Mouse (Mus musculus) neural tube, embryonic 15.5 days (tissue): ENCODE measurements around the gene Rnf19b. TPM values are rescaled to one million over a fixed set of nuclear protein-coding genes. Genes with fewer than 3 reads are reported as not detected.

Experiments
- ATAC-seq: fragments of 200-750 bp; cut with Nextera tagmentation; 2 replicates; pipeline ENCODE4 v1.8.0; 2017; ENCODE audit warnings: mild to moderate bottlenecking, moderate TSS enrichment, moderate library complexity; ENCODE audit not compliant: low FRiP score
- H3K27ac ChIP-seq: fragments of 300-500 bp; sonication (generic); replicated peaks from 2 replicates; pipeline ENCODE4 v1.5.1; 2015; ENCODE audit warnings: mild to moderate bottlenecking, inconsistent platforms
- H3K27me3 ChIP-seq: fragments of 300-500 bp; sonication (generic); replicated peaks from 2 replicates; pipeline ENCODE4 v1.6.1; 2015; ENCODE audit warnings: inconsistent platforms
- H3K36me3 ChIP-seq: fragments of 300-500 bp; sonication (generic); 2 replicates; pipeline ENCODE4 v1.6.1; 2015; ENCODE audit warnings: inconsistent platforms
- H3K4me1 ChIP-seq: fragments of 300-500 bp; sonication (generic); 2 replicates; pipeline ENCODE4 v1.6.1; 2015; ENCODE audit warnings: inconsistent platforms
- H3K4me2 ChIP-seq: fragments of 300-500 bp; sonication (generic); 2 replicates; pipeline ENCODE4 v1.6.1; 2015; ENCODE audit warnings: inconsistent platforms, mild to moderate bottlenecking, moderate library complexity
- H3K4me3 ChIP-seq: fragments of 300-500 bp; sonication (generic); replicated peaks from 2 replicates; pipeline ENCODE4 v1.5.1; 2015; ENCODE audit warnings: mild to moderate bottlenecking, inconsistent platforms
- H3K9ac ChIP-seq: fragments of 300-500 bp; sonication (generic); replicated peaks from 2 replicates; pipeline ENCODE4 v1.6.1; 2015; ENCODE audit warnings: mild to moderate bottlenecking, inconsistent platforms
- H3K9me3 ChIP-seq: fragments of 300-500 bp; sonication (generic); replicated peaks from 2 replicates; pipeline ENCODE4 v1.6.1; 2016; ENCODE audit warnings: inconsistent platforms
- WGBS: fragments of 180-500 bp; shearing (Covaris S2); methylation state at CpG from one replicate; pipeline ENCODE4 v1.1.7; 2015; ENCODE audit warnings: mixed read lengths; 5-methylcytosine and 5-hydroxymethylcytosine counted together
- polyA plus RNA-seq: library from polyadenylated mRNA; unstranded; fragments of >200 nt; fragmentation: Nextera tagmentation; extraction: Ambion mirVana; gene quantifications from 2 replicates; pipeline ENCODE4 v1.2.1, GENCODE M21; 2015

Rnf19b gene
- polyA plus RNA-seq, 1 experiment from 2014 or later: 34.5 TPM

DNA sequence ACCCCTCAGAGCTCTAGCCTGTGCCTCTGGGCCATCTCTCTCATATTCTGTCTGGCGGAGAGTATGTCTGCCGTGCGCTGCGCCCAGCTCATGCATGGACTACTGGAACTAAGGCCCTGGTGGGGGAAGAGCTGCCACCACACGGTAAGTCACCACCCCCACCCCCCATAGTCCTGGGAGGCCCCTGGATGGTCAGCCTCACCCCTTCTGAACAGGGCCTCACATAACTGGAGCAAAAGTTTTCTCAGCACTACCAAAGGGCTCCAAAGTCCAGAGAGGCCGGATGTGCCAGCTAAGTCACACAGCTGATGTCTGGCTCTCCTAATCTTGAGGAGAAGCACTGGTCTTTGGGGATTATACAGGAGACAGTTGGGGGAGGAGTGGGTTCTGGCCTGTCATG is 52.7 kb downstream of the Rnf19b start:
- Histone ChIP-seq H3K4me2 (no peak overlapping the region), H3K4me1 (peaks cover 24% of the 10 kb centered on the region), H3K9ac (no peak overlapping the region), H3K36me3 (no peaks in the 10 kb centered on the region), H3K27me3 (peaks cover 15% of the 10 kb centered on the region), H3K9me3 (no peaks in the 10 kb centered on the region), H3K27ac (no peak overlapping the region), H3K4me3 (no peak overlapping the region)
- ATAC-seq: no peak
- 91% methylated on average over 6 of the region's 6 CpGs for WGBS

DNA sequence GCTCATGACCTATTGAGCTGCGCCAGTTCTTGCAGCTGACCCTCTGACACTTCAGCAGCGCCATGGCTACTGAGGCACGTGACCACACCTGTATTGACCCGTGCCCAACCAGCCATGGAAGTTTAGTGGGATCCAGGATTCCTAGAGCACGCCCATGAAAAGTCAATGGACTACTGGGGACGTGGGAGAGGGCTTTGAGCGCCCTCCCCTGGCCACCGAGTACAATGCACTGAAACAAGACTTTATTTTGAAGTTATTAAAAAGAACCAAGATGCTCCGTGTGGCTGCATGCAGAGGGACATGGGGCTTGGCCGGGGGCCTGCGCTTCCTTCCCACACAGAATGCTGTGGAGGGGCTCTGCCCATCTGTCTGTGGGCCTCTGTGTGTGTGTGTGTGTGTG is 53.3 kb downstream of the Rnf19b start:
- no peaks in the 10 kb centered on the region for H3K36me3 ChIP-seq
- H3K4me1 ChIP-seq: peaks cover 24% of the 10 kb centered on the region
- ATAC-seq: no peak
- H3K4me3 ChIP-seq: no peak overlapping the region
- H3K4me2 ChIP-seq: no peak overlapping the region
- no peak overlapping the region for H3K9ac ChIP-seq
- peaks cover 10% of the 10 kb centered on the region for H3K27me3 ChIP-seq
- 66% methylated on average over 11 of the region's 11 CpGs for WGBS
- H3K9me3 ChIP-seq: no peaks in the 10 kb centered on the region
- no peak overlapping the region for H3K27ac ChIP-seq

DNA sequence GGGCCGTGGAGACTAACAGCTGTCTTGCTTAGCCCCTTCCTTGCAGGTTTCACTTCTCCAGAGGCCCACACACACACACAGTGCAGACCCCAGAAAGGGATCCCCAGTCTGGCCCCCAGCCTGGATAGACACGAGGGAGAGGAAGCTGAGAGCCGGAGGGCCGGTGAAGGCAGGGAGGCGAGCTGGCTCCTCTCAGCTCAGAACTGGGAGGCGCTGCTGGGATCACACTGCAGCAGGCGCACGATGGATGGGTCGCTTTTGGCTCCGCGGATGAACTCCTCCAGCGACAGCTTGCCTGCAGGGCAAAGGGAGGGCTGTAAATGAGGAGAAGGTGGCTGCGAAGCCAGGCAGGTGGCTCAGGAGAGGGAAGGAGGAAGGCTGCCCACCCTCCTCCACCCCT is 54.2 kb downstream of the Rnf19b start:
- Histone ChIP-seq H3K27ac (no peak overlapping the region), H3K27me3 (peaks cover 5% of the 10 kb centered on the region), H3K4me3 (no peak overlapping the region), H3K4me2 (no peak overlapping the region), H3K36me3 (no peaks in the 10 kb centered on the region), H3K9me3 (no peaks in the 10 kb centered on the region), H3K4me1 (peaks cover 24% of the 10 kb centered on the region), H3K9ac (no peak overlapping the region)
- ATAC-seq: no peak
- 56% methylated on average over 12 of the region's 13 CpGs for WGBS

DNA sequence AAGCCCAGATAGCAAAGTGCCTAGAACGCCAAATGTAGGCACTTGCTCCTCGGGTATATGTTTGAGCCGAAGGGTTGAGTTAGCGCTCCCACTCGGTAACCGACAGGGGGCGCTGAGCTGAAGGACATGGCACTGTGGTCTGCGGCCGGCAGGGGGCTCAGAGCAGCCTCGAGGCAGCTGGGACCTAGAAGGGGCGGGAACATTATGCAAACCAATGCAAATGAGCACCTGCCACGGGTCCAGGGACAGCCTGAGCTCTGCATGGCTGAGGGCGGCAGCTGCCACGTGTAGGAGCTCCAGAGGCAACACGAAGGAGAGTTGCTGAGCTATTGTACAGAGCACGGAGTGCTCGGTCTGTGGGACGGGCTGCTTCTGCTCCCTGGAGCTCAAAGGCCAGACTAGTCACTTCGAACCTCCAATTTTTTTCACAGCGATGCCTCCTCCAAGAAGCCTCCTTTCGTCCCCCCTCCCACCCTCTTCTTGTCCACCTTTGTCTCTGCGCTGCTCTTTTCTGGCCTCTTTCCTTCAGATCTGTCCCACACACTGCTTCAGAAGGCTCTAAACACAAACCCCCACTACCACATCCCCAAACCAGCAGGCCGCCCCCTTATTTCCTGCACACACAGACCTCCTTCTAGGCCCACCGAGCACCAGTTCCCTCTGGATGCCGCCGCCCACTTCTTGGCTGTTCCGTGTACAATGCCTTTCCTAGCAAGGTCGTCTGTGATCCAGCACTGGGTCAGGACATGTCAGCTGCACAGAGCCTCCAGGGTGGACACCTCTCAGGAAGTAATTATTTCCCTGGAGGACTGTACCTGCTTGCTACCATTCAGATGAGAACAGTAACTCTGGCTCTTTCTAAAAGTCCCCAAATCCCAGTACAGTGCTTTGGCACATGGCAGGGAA is 55.3 kb downstream of the Rnf19b start:
- H3K4me2 ChIP-seq: no peak overlapping the region
- no peaks in the 10 kb centered on the region for H3K36me3 ChIP-seq
- no peak overlapping the region for H3K4me3 ChIP-seq

DNA sequence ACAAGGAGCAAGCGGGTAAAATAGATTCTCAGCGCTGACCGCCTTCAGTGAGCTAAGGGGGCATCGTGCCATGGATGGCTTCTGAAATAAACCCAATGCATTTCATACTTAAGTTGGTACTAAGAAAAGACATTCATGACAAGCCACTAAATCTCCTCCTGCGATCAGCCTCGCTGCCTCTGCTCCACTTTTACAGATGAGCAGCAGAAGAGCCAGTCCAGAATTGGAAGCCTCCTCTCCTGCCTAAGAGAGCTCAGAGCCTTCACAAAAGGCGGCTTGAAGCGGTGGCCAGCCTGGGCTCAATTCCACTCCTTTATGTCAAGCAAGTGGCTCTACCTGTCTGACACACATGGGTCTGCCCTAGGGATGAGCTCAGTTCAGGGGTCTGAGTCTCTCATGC is 58.6 kb downstream of the Rnf19b start:
- Histone ChIP-seq H3K27ac (no peak overlapping the region), H3K4me1 (peaks cover 44% of the 10 kb centered on the region)
- WGBS: 88% methylated on average over 8 of the region's 8 CpGs

More for the DNA sequence above, 55.3 kb downstream of the Rnf19b start:
- no peaks in the 10 kb centered on the region for H3K9me3 ChIP-seq
- peaks cover 24% of the 10 kb centered on the region for H3K4me1 ChIP-seq
- no peak overlapping the region for H3K9ac ChIP-seq
- peaks cover 2% of the 10 kb centered on the region for H3K27me3 ChIP-seq
- 28% methylated on average over 28 of the region's 28 CpGs for WGBS
- H3K27ac ChIP-seq: no peak overlapping the region
- peak; percentile 69 for ATAC-seq

DNA sequence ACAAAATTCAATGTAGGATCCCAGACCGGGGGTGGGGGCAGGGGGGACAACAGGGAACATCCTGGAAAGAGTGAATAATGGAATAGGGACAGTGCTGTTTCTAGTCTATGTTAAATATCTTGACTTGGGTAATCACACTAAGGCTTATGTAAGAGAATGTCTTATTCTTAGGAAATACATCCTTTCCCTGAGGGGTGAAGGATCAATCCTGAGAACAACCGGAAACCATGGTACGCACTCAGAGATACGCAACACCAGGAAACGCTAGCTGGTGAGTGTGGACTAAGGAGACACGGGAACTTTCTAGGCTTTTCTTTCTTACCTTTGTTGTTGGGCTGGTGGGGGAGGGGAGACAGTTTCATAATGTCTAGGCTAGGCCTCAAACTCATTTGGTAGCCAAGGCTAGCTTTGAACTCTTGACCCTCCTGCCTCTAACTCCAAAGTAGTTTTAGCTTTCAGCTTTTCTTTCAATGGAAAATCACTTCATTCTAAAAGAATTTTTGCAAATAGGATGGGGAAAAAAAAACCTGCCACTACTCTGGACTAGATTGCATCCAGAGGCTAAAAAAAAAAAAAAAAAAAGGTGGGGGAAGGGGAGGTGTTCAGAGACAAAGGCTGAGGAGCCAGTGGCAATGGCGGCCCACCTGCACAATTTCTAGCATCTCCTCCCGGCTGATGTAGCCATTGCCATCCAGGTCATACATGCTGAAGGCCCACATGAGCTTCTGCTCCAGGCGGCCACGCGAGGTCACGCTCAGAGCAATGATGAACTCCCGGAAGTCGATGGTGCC is 59.8 kb downstream of the Rnf19b start:
- Histone ChIP-seq H3K27me3 (peaks cover 18% of the 10 kb centered on the region), H3K4me1 (peaks cover 44% of the 10 kb centered on the region)

More for the DNA sequence above, 58.6 kb downstream of the Rnf19b start:
- Histone ChIP-seq H3K36me3 (no peaks in the 10 kb centered on the region), H3K9me3 (no peaks in the 10 kb centered on the region), H3K4me3 (no peak overlapping the region), H3K4me2 (no peak overlapping the region), H3K9ac (no peak overlapping the region), H3K27me3 (peaks cover 12% of the 10 kb centered on the region; the same call in 1 of the 2 replicates)
- no peak for ATAC-seq

DNA sequence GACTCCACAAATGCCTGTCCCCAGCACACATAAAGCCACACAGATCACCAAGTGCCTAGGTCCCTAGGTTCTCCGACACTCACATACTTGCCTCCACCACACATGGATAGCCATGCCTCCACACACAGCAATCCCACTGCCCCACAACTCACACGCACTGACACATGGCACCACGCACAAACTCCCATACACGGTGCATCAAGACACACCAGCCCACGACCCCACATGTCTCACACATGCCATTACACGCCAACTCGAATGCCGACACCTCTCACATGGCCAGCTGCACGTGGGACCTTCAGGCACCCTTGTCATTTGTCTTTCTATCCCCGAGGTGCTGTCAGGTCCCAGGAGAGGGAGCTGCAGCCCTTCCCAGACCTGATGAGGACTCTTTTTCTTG is 61.6 kb downstream of the Rnf19b start:
- H3K27ac ChIP-seq: no peak overlapping the region
- WGBS: 73% methylated on average over 10 of the region's 10 CpGs
- peak overlapping the region; percentile 93 for H3K4me2 ChIP-seq
- H3K36me3 ChIP-seq: no peaks in the 10 kb centered on the region
- H3K4me3 ChIP-seq: peak overlapping the region; percentile 57
- peaks cover 36% of the 10 kb centered on the region for H3K4me1 ChIP-seq
- ATAC-seq: no peak
- peaks cover 26% of the 10 kb centered on the region for H3K27me3 ChIP-seq
- no peak overlapping the region for H3K9ac ChIP-seq
- H3K9me3 ChIP-seq: no peaks in the 10 kb centered on the region

More for the DNA sequence above, 59.8 kb downstream of the Rnf19b start:
- Histone ChIP-seq H3K4me3 (no peak overlapping the region), H3K4me2 (no peak overlapping the region), H3K36me3 (no peaks in the 10 kb centered on the region), H3K27ac (no peak overlapping the region), H3K9ac (no peak overlapping the region), H3K9me3 (no peaks in the 10 kb centered on the region)
- ATAC-seq: no peak
- WGBS: 88% methylated on average over 14 of the region's 14 CpGs

DNA sequence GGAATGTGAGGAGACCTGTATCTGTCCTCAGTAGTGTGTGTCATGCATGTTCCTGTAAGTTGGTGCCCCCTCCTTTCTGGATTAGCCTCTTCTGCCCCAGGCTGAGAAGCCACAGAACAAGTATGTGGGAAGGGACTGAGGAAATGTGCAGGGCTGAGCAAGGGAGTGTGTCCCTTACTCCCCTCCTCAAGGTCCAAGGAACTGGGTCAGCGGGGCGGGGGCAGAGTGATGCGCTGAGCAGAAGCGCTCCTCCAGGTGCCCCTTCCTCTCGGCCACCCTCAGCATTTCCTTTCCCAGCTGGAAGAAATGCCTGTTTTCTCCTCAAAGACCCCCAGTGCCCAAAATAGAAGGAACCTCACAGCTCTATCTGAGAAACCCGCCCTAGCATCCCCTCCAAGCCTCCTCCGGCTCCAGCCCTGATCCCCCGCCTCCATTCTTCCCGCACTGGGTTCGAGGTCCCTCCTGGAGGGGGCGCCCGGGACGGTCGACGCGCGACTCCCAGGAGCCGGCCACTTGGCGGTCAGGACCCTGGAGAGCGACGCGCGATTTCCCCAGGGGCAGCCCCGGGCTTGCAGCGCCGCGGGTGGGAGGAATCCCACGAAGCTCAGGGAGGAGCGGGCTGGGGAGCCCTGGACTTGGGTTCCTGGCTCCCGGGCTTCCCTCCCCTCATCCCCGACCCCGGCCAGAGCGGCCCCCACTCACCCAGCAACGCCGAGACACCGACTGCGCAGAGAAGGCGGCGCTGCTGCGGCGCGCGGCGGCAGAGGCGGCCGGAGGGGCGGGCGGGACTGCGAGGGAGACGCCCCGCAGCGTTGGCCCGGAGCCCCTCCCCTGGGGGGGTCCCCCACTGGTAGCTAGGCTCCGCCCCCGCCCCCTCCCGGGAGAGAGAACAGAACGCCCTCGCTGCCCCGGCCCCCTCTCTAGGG is 62.7 kb downstream of the Rnf19b start:
- no peaks in the 10 kb centered on the region for H3K9me3 ChIP-seq
- peak; percentile 63 for ATAC-seq
- 2% methylated on average over 59 of the region's 59 CpGs for WGBS
- H3K9ac ChIP-seq: peak overlapping the region; percentile 69
- peaks cover 26% of the 10 kb centered on the region for H3K27me3 ChIP-seq
- peak overlapping the region; percentile 57 for H3K4me3 ChIP-seq
- H3K36me3 ChIP-seq: no peaks in the 10 kb centered on the region
- peak overlapping the region; percentile 65 for H3K27ac ChIP-seq
- H3K4me1 ChIP-seq: peaks cover 41% of the 10 kb centered on the region
- H3K4me2 ChIP-seq: peak overlapping the region; percentile 93

DNA sequence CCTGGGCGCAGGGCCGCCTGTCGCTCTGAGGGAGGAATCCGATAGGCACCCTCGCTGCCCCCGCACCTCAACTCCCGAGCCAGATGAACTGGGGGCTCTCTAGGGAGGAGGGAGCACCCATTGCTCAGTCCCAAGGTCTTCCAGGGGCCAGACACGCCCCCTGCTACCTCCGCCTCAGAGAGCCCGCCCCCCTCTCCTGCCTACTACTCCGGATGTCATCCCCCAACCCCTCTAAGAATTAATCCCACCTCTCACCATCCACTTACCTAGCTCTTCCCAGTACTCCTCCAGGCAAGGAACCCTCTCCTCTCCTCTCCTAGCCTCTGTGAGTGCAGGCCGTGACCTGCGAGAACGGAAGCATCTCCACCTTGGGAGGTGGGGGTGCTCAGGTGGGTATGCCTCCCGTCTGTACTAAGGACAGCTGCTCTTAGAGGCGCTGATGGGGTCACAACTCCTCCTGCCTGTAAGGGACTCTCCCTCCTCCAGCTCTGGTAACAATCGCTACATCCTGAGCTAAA is 63.6 kb downstream of the Rnf19b start, which contains the start of gene Hpca:
Gene Hpca, minus strand, starts transcription at position 468 of the 518 bp plus-strand sequence.
- Histone ChIP-seq H3K4me2 (peak within 1 kb of the TSS; percentile 93), H3K9ac (peak within 1 kb of the TSS; percentile 69), H3K27ac (peak within 1 kb of the TSS; percentile 65), H3K4me3 (peak within 1 kb of the TSS; percentile 57), H3K27me3 (peaks cover 26% of the 10 kb centered on the region), H3K9me3 (no peaks in the 10 kb centered on the region), H3K36me3 (no peaks in the 10 kb centered on the region), H3K4me1 (peaks cover 46% of the 10 kb centered on the region)
- WGBS: under 1% methylated on average over 16 of the region's 17 CpGs
- ATAC-seq: peak; percentile 30

DNA sequence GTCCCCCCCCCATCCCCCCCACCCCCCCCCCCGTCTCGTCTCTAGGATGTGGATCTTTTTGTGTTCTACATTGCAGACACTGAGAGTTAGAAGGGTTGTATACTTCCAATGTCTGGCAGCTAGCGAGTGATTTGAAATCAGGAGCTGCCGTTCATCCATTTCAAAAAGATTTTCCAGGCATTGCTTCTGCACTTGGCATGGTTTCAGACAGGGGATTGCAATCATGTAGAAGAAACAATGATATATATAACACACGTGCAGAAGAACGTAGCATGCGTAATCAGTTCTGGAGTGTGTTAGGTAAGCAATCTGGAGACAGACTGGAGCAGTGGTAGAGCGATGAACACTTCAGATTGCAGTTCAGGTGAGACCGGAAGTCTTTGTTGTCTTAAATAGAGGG is 64.0 kb downstream of the Rnf19b start:
- Histone ChIP-seq H3K4me3 (no peak overlapping the region), H3K4me2 (peak overlapping the region; percentile 93), H3K36me3 (no peaks in the 10 kb centered on the region), H3K27me3 (peaks cover 26% of the 10 kb centered on the region), H3K27ac (peak overlapping the region; percentile 65; the same call in 1 of the 2 replicates), H3K9ac (no peak overlapping the region), H3K9me3 (no peaks in the 10 kb centered on the region), H3K4me1 (peaks cover 46% of the 10 kb centered on the region)
- ATAC-seq: no peak
- WGBS: 30% methylated on average over 9 of the region's 9 CpGs

DNA sequence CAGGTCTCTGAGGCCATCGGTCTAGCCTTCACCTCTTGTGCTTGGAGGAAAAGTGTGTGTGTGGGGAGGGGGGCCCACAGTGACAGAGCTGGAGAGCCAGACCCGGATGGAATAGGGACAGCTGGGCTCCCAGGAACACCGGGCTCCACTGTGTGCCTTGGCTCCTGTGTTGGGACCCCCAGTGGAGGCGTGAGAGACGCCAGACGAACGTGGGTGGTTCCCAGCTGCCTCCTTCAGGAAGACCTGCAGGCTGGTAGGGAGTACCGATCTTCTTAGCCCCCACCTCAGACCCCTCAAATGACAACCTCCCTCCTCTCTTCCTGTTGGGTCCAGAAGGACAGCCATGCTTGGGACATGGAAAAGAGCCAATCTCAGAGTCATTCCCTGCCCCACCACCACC is 64.6 kb downstream of the Rnf19b start:
- no peak overlapping the region for H3K27ac ChIP-seq
- no peak for ATAC-seq

More for the DNA sequence above, 64.6 kb downstream of the Rnf19b start:
- H3K9ac ChIP-seq: no peak overlapping the region
- H3K4me3 ChIP-seq: no peak overlapping the region
- peak overlapping the region; percentile 93; the same call in 1 of the 2 replicates for H3K4me2 ChIP-seq
- 30% methylated on average over 8 of the region's 8 CpGs for WGBS
- no peaks in the 10 kb centered on the region for H3K9me3 ChIP-seq
- H3K36me3 ChIP-seq: no peaks in the 10 kb centered on the region
- peaks cover 46% of the 10 kb centered on the region for H3K4me1 ChIP-seq
- H3K27me3 ChIP-seq: peaks cover 26% of the 10 kb centered on the region
